In the genomic region with DNA sequence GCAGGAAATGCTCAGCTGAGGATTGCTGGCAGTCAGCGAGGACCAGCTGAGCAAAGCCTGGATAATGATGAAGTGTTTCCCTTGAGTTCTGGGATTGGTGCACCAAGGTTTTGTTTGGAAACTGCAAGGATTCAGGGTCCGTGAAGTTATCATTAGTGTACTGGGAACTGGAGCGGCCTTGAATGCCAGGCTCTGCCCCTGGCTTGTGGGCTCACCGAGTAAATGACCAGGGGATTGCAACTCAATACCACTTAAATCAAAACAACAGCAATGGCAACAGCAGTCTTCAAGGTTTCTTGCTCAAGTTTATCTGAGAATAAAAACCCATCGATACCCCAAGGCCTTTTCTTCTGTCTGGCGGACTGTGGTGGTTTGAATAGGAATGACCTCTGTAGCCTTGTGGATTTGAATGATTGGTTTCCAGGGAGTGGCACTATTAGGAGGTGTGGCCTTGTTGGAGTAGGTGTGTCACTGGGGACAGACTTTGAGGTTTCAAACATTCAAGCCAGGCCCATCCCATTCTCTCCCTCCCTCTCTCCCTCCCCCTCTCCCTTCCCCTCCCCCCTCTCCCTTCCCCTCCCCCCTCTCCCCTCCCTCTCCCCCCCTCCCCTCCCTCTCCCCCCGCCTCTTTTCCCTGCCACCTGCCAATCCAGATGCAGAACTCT, we compare ENCODE assay signal across 13 mouse cellular contexts.
"Had no signal": no experiment of that assay in that cellular context is flagged by ENCODE, and none has a peak within 500 bp of the region (broad histone marks: within the 10 kb centered on the region; RNA-seq: fewer than 3 reads in every experiment).

No protein-coding gene starts in this region.

- DNase-seq: kidney, adult 2 months; kidney, postnatal 25 days; layer of hippocampus, postnatal 36 days; liver, embryonic 13.5 days; lung, adult 2 months; lung, postnatal 14 days; lung, postnatal 4 days; right cerebral cortex, adult 18-20 months; right cerebral cortex, postnatal 14 days; right cerebral cortex, postnatal 4 days; thymus, adult 2 months; thymus, postnatal 14 days; thymus, postnatal 4 days had no signal
